Mouse (Mus musculus): ENCODE measurements around the gene Nop53. TPM values are rescaled to one million over a fixed set of nuclear protein-coding genes. Genes with fewer than 3 reads are reported as not detected.

The Nop53 gene
- total RNA-seq (2017) = 458 and 478 TPM in 2 replicates

DNA sequence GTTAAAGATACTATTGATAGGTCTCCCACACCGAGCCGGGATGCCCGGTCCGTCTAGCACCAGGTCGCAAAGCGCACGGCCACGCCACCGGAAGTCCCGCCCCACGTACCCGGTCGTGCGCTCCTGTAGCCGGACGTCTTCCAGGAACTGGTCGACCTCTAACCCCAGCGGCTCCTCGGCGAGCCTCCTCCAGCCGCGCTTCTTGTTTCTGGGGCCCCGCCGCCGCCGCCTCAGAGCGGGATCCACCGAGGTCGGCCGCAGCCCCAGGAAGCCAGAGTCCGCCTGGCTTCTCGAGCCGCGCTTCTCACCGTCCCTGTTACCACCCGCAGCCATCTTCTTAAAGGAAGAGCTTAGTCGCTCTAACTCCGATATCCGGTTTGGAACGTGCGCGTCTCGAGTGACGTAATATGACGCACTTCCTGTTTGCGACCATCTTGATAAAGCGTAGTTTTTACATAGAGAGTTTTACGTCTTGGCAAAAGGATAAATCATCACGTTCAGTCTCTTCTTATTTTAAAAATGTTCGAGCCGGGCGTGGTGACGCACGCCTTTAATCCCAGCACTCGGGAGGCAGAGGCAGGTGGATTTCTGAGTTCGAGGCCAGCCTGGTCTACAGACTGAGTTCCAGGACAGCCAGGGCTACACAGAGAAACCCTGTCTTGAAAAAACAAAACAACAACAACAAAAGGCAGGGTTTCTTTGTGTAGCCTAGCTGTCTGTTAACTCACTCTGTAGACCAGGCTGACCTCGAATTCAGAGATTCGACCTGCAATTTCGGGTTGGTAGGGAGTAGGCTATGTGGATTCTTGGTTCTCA is at the start of gene Nop53:
Gene Nop53, minus strand, starts transcription at position 354 of the 816 bp plus-strand sequence.
- peak; percentile 71 for ATAC-seq (replicated peaks; ENCODE audit: low read depth, poor library complexity, severe bottlenecking)

- ATAC-seq (replicated peaks; ENCODE audit: low read depth, poor library complexity, severe bottlenecking) = no peak
Observed at GRCm38 (mm10) chr7:15993789-15994188, 47.9 kb upstream of the Nop53 start.

DNA sequence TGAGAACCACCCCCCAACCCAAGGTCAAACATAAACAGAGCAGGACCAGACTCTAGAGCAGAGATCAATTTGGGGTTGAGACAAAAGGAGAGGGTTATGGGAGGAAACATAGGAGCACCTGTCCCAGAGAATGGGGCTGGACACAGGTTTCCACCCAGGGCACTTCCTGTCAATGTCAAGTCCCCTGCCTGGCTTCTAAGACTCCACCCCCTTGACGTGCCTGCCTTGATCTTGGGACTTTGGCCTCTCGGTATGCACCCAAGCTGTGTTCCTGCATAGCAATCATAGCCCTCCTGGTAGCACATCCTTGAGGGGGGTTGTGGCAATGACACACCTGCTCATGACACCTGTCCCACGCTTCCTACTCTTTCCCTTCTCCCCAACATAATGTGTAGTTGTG is 47.3 kb upstream of the Nop53 start:
- ATAC-seq (replicated peaks; ENCODE audit: low read depth, poor library complexity, severe bottlenecking) = no peak

DNA sequence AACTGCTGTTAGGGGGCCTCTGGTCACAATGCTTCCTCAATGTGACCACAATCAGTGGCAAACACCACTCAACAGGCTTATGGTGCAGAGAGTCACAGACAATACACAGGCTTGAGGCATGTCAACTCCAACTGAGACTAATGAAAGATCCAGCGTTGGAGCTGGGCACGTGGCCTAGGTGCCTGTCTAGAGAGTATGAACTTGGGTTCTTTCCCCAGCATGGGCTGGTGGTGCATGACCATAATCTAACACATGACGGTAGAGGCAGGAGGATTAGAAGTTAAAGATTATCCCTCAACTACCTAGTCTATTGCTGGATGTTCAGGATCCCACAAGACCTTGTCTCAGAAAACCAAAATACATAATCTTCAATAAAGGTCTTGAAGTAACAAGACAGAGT is 45.9 kb upstream of the Nop53 start:
- no peak for ATAC-seq (replicated peaks; ENCODE audit: low read depth, poor library complexity, severe bottlenecking)

DNA sequence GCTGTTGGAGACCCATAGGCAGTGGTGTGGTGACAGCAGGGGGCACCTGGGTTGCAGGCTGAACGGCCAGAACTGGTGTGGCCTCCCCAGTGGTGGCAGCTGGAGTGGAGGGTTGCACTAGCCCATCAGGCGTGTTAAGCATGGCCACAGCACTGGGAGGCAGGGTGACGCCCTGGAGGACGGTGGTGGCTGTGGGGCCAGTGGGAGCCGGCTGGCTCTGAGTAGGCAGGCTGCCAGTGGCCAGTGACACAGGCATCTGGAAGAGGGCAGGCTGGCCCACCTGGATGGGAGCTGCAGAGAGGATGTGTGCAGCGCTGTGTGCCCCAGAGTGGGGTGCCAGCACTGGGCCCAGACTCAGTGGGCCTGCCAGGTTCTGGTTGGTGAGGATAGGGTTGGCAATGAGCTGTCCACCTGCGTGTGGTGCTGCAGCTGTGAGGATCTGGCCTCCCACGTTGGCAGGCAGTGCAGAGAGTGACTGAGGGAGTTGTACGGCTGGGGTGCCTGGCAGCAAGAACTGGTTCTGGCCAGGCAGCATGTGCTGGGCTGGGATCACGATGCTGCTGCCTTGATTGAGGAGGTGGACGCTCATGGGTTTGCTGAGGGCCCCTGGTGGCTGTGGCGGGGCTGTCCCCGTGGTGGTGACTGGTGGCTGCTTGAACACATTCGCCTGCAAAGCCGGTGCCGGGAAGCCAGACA is 41.9 kb upstream of the Nop53 start:
- ATAC-seq (replicated peaks; ENCODE audit: low read depth, poor library complexity, severe bottlenecking) = no peak

- ATAC-seq (replicated peaks; ENCODE audit: low read depth, poor library complexity, severe bottlenecking) = peak; percentile 69
Observed at GRCm38 (mm10) chr7:15982729-15983407, 37.0 kb upstream of the Nop53 start.

GRCm38 (mm10) chr7:15981538-15981937 is 35.7 kb upstream of the Nop53 start:
- ATAC-seq (replicated peaks; ENCODE audit: low read depth, poor library complexity, severe bottlenecking) = no peak

DNA sequence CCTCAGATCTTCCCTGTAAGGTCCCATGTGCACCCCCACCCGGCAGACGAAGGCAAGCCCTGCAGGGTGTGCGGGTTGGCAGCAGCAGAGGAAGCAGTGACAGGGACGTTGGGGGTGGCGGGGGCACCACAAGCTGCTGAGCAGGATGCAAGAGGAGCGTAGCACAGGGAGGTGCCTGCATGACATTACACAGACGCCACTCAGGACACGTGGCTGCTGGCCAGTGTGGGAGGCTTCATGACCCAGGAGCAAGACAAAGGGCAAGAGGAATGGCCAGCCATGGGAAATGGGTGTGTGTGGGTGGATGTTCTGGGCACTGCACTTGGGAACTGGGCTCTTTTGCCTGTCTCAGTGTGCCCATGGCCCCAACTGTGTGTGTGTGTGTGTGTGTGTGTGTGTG is 34.4 kb upstream of the Nop53 start:
- ATAC-seq (replicated peaks; ENCODE audit: low read depth, poor library complexity, severe bottlenecking) = no peak

DNA sequence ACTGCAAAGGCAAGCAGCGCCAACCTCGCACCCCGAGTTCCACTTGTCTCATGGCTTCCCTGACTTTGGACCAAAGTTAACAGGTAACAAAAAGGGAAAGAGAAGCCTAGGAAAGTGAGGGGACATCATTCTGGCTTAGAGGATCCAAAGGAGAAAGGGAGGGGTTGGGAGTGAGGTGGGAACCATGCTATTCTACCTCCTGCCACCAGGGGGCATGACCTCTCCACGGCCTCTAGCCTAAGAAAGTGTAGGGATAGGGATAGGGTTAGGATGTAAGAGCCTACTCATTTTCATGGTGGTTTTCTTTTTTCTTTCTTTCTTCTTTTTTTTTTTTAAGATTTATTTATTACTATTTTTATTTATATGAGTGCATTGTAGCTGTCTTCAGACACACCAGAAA is 30.0 kb upstream of the Nop53 start:
- ATAC-seq (replicated peaks; ENCODE audit: low read depth, poor library complexity, severe bottlenecking) = peak; percentile 80

DNA sequence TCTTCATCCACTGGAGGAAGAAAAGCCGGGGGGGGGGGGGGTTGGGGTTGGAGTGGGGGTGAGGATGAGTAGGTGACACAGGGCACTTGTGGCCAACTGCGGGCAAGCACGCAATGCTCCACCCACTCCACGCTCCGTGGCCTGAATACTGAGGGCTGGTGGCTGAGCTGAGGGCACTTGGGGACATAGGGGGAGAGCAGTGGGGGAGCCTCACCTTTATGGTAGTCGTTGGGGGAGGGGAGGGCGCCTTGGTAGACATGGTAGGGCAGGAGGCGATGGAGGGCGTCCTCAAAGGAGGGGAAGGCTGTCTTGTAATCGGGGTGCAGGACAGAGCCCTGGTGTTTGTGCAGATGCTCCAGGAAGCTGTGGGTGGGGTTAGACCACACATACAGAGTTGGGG is 29.6 kb upstream of the Nop53 start:
- ATAC-seq (replicated peaks; ENCODE audit: low read depth, poor library complexity, severe bottlenecking) = no peak

DNA sequence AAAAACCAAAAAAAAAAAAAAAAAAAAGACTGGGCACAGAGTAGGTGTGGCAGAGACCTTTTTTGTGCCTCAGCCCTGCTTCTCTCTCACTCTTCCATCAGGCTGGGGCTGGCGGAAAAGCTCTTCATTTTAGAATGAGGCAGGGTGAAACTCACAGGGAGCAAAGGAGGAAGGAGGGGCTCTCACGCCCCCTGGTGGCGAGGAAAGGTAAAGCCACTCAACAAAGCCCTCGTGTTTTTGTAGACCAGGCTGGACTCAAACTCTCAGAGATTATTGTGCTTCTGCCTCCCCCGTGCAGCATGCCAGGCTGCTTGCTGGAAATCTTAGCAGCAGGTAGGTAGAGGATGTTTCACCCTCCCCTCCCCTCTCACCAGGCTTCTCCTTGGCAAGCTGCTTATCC is 28.8 kb upstream of the Nop53 start:
- ATAC-seq (replicated peaks; ENCODE audit: low read depth, poor library complexity, severe bottlenecking) = peak; percentile 61

GRCm38 (mm10) chr7:15972247-15972646 is 26.4 kb upstream of the Nop53 start:
- ATAC-seq (replicated peaks; ENCODE audit: low read depth, poor library complexity, severe bottlenecking) = no peak

DNA sequence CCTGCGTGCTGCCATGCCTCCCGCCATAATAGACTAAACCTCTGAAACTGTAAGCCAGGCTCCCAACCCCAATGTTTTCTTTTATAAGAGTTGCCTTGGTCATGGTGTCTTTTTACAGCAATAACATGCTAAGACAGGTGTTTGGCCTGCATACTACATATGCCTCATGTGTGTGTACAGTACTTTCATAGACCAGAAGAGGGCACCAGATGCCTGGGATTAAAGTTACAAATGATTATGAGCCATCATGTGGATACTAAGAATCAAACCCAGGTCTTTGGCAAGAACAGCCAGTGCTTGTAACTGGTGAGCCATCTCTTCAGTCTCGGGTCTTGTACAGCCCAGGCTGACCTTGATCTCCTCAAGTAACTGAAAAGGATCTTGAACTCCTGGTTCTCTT is 23.8 kb upstream of the Nop53 start:
- ATAC-seq (replicated peaks; ENCODE audit: low read depth, poor library complexity, severe bottlenecking) = no peak

GRCm38 (mm10) chr7:15968322-15968721 is 22.4 kb upstream of the Nop53 start:
- no peak for ATAC-seq (replicated peaks; ENCODE audit: low read depth, poor library complexity, severe bottlenecking)

GRCm38 (mm10) chr7:15967312-15967711 is 21.4 kb upstream of the Nop53 start, which contains the start of gene Ehd2:
Ehd2 (minus strand) TSS chr7:15967567.
- peak; percentile 77 for ATAC-seq (replicated peaks; ENCODE audit: low read depth, poor library complexity, severe bottlenecking)

GRCm38 (mm10) chr7:15966489-15966888 is 20.6 kb upstream of the Nop53 start:
- ATAC-seq (replicated peaks; ENCODE audit: low read depth, poor library complexity, severe bottlenecking) = no peak

DNA sequence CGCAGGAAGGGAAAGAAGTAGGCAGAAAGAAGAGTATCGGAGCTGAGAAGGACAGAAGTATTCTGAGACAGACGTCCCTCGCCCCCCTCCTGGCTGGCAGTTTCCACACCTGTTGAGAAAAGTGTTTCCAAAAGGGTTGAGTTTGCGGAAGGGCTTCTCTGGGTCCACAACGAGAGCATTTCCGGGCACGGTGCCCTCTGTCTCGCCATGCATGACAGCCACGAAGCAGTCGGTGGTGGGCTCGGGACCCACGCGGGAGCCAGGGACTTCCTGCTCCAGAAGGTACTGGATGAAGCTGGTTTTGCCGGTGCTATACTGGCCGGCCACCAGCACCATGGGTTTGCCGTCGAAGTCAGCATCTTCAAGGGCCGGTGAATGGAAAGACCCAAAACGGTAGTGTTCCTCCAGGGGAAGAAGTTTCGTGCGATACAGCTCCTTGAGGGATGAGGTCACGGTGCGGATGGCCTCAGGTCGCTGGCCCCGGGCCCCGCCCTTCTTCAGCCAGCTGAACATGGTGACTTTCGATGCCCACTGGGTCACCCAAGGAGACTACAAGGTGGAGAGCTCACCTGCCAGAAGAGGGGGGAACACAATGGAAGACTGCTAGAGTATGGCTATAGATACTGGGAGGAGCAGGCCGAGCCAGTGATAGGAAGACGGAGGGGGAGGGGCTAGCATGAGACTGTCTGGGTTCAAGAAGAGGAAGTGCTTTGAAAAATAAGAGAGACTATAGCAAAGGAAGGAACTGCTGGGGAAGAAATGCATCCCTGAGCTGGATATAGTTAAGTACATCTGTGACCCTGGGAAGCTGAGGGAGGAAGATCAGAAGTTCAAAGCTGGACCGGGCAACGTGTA is 18.2 kb upstream of the Nop53 start:
- no peak for ATAC-seq (replicated peaks; ENCODE audit: low read depth, poor library complexity, severe bottlenecking)

- no peak for ATAC-seq (replicated peaks; ENCODE audit: low read depth, poor library complexity, severe bottlenecking)
Observed at GRCm38 (mm10) chr7:15962311-15963288, 16.7 kb upstream of the Nop53 start.

DNA sequence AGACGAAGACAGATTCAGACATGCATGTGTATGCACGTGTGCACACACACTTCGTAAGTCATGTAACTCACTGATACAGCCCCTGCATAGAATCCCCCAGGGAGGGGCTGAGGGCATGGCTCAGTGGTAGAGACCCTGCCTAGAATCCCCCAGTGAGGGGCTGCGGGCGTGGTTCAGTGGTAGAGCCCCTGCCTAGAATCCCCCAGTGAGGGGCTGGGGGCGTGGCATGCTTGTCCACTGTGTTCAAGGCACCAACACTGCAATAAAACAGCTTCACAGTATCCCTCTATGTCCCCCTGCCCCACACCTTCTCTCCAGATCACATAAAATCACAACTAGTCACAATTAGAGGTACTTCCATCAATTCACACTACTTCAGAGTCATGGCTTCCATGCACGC is 15.9 kb upstream of the Nop53 start:
- ATAC-seq (replicated peaks; ENCODE audit: low read depth, poor library complexity, severe bottlenecking) = no peak
